Mouse (Mus musculus) G1E (cell line): Measurements from ENCODE around the gene Wars. TPM values are rescaled to one million over a fixed set of nuclear protein-coding genes. Genes with fewer than 3 reads are reported as not detected.

Experiments
- ATAC-seq: 2 replicates; pipeline ENCODE4 v1.8.0; 2016; ENCODE audit warnings: mild to moderate bottlenecking; ENCODE audit not compliant: insufficient number of reproducible peaks, poor library complexity, low FRiP score, severe bottlenecking; ENCODE audit errors: extremely low read depth
- DNase-seq: peaks from one replicate; pipeline ENCODE4 v3.0.0; 2012; ENCODE audit warnings: low spot score
- H3K27me3 ChIP-seq: 2 replicates; pipeline ENCODE4 v1.6.1; 2012; ENCODE audit warnings: mild to moderate bottlenecking, low read length, inconsistent platforms; ENCODE audit not compliant: insufficient read depth
- H3K36me3 ChIP-seq: replicated peaks from 2 replicates; pipeline ENCODE3; 2012; ENCODE audit warnings: mild to moderate bottlenecking, inconsistent platforms
- H3K4me1 ChIP-seq: 2 replicates; pipeline ENCODE4 v1.6.1; 2012; ENCODE audit warnings: low read depth, low read length, inconsistent platforms, mixed read lengths; ENCODE audit not compliant: insufficient read depth
- H3K4me3 ChIP-seq: 2 replicates; pipeline ENCODE4 v1.5.1; 2012; ENCODE audit warnings: low read depth, mild to moderate bottlenecking, inconsistent platforms, low read length, moderate library complexity, mixed read lengths
- H3K9me3 ChIP-seq: replicated peaks from 2 replicates; pipeline ENCODE4 v1.6.1; 2012; ENCODE audit warnings: inconsistent platforms
- CTCF ChIP-seq: IDR thresholded peaks from 2 replicates; pipeline ENCODE4 v1.5.1; 2012; ENCODE audit warnings: low read depth, low read length, inconsistent platforms, mixed read lengths
- GATA1 ChIP-seq: IDR thresholded peaks from 2 replicates; pipeline ENCODE4 v1.6.1; 2012; ENCODE audit warnings: borderline replicate concordance, low read length, inconsistent platforms, mixed read lengths
- GATA2 ChIP-seq: IDR thresholded peaks from 2 replicates; pipeline ENCODE4 v1.6.1; 2012; ENCODE audit warnings: low read depth, low read length, inconsistent platforms, borderline replicate concordance
- POLR2AphosphoS5 ChIP-seq: IDR thresholded peaks from 2 replicates; pipeline ENCODE4 v1.6.1; 2012; ENCODE audit warnings: low read depth, low read length, inconsistent platforms; ENCODE audit not compliant: insufficient replicate concordance
- TAL1 ChIP-seq: conservative IDR thresholded peaks from 2 replicates; pipeline ENCODE4 v1.6.1; 2012; ENCODE audit warnings: low read depth, low read length, inconsistent platforms, mixed read lengths
- polyA plus RNA-seq: library from polyadenylated mRNA; stranded (reverse); fragments of >175 nt; gene quantifications from 2 replicates; pipeline ENCODE4 v1.2.3, GENCODE M21; 2012
- total RNA-seq, 2 experiments: library from RNA; stranded (forward) in 1 of 2; stranded (reverse) in 1 of 2; fragments of 200-1000 nt in 1 of 2; fragments of >200 nt in 1 of 2; fragmentation: Nextera tagmentation in 1 of 2; gene quantifications; 2 replicates each; pipeline ENCODE4 v1.2.3; 2014 to 2017

The Wars gene
- total and polyA plus RNA-seq, 3 experiments: 62.1 to 81.0 (median 78.3) TPM

DNA sequence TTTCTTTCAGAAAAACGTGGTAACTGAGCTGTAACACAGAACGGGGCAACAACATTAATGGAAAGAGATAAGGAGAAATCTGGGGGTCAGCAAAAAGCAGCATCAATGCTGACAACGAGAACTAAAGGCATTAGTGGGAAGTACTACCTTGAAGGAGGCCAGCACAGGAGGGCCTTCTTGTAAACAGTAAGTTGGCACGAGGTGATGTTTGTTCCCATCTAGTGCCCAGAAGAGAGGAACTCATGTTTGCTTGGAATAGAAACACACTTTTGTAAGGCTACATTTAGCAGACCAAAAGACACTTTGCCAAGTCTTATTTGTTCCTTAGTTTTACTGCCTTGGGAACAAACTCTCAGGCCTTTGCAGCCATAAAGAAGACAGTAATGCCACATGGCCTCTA, 5.3 kb downstream of the Wars start:
- no peak for ATAC-seq
- Histone ChIP-seq H3K27me3 (no peaks in the 10 kb centered on the region), H3K4me1 (peaks cover 37% of the 10 kb centered on the region), H3K36me3 (peaks cover 89% of the 10 kb centered on the region), H3K9me3 (no peaks in the 10 kb centered on the region), H3K4me3 (no peak overlapping the region)
- TF ChIP-seq TAL1 (no peak), GATA1 (no peak), CTCF (no peak), GATA2 (no peak), POLR2AphosphoS5 (no peak)
- no peak for DNase-seq

DNA sequence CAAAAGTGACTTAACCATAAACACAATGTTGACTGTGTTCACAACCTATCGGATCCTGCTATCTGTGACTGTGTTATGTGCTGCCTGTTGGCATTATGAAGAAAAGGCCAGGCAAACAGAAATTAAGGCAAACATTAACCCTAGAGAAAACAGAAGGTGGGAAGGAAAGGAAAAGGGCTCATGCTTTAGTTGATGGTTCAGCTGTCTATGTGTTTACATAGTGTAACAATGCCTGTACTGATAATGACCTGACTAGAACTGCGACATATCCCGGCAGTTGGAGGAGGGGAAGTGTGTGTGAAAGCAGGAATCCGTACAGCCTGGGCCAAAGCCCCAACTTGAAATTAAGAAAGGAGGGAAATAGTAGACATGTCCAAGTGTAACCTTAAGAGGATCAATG, 6.9 kb downstream of the Wars start:
- Histone ChIP-seq H3K36me3 (peaks cover 100% of the 10 kb centered on the region), H3K27me3 (no peaks in the 10 kb centered on the region), H3K4me3 (no peak overlapping the region), H3K4me1 (peaks cover 24% of the 10 kb centered on the region), H3K9me3 (no peaks in the 10 kb centered on the region)
- TF ChIP-seq GATA1 (no peak), POLR2AphosphoS5 (no peak), GATA2 (no peak), TAL1 (no peak), CTCF (no peak)
- DNase-seq (no peak), ATAC-seq (no peak)

- no peaks in the 10 kb centered on the region for H3K9me3 ChIP-seq
- no peak for ATAC-seq
- no peaks in the 10 kb centered on the region for H3K27me3 ChIP-seq
- peaks cover 14% of the 10 kb centered on the region for H3K4me1 ChIP-seq
- H3K4me3 ChIP-seq: no peak overlapping the region
- no peak for DNase-seq
- H3K36me3 ChIP-seq: peaks cover 99% of the 10 kb centered on the region
- no peak for TF ChIP-seq GATA1
- no peak for TF ChIP-seq TAL1
- TF ChIP-seq POLR2AphosphoS5: no peak
- TF ChIP-seq CTCF: no peak
- TF ChIP-seq GATA2: no peak
Measured at GRCm38 (mm10) chr12:108885906-108886305, 8.1 kb downstream of the Wars start.

- Histone ChIP-seq H3K4me1 (peaks cover 2% of the 10 kb centered on the region; the same call in 1 of the 2 replicates), H3K4me3 (no peak overlapping the region), H3K27me3 (no peaks in the 10 kb centered on the region), H3K36me3 (peaks cover 99% of the 10 kb centered on the region), H3K9me3 (no peaks in the 10 kb centered on the region)
- ATAC-seq: no peak
- no peak for TF ChIP-seq TAL1
- no peak for TF ChIP-seq GATA1
- no peak for TF ChIP-seq CTCF
- no peak for TF ChIP-seq POLR2AphosphoS5
- no peak for TF ChIP-seq GATA2
- no peak for DNase-seq
Measured at GRCm38 (mm10) chr12:108882776-108883175, 11.2 kb downstream of the Wars start.

- TF ChIP-seq GATA2 (no peak), CTCF (no peak), TAL1 (no peak), GATA1 (no peak), POLR2AphosphoS5 (no peak)
- H3K36me3 ChIP-seq: peaks cover 99% of the 10 kb centered on the region
- ATAC-seq (no peak), DNase-seq (no peak)
- no peaks in the 10 kb centered on the region for H3K9me3 ChIP-seq
- H3K4me3 ChIP-seq: no peak overlapping the region
- peaks cover 2% of the 10 kb centered on the region; the same call in 1 of the 2 replicates for H3K4me1 ChIP-seq
- H3K27me3 ChIP-seq: no peaks in the 10 kb centered on the region
Measured at GRCm38 (mm10) chr12:108881192-108881591, 12.8 kb downstream of the Wars start.

DNA sequence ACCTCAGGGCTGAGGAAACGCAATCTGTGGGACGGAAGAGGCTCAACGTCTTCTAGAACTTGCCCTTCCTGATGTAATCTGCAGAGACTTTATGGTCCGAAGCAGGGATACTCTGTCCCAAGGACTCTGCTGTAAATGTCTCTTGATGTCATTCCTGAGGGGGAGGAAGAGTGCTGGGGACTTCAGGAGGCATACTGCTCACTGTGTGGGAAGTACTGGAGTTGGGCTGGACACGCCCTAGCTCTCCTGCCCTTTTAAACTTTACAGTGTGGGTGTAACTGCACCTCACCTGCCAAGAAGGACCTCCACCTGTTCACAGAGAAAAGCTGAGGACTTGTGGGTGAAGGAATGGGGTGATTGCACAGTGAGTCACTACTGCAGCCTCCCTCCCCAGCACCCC, 13.4 kb downstream of the Wars start:
- H3K4me3 ChIP-seq: no peak overlapping the region
- H3K9me3 ChIP-seq: no peaks in the 10 kb centered on the region
- DNase-seq (no peak), ATAC-seq (no peak)
- no peaks in the 10 kb centered on the region for H3K27me3 ChIP-seq
- peaks cover 99% of the 10 kb centered on the region for H3K36me3 ChIP-seq
- no peak for TF ChIP-seq CTCF
- TF ChIP-seq GATA1: no peak
- no peak for TF ChIP-seq GATA2
- TF ChIP-seq TAL1: no peak
- TF ChIP-seq POLR2AphosphoS5: no peak
- H3K4me1 ChIP-seq: peaks cover 2% of the 10 kb centered on the region; the same call in 1 of the 2 replicates
